Mouse (Mus musculus) bone marrow, adult 2 months (tissue): ENCODE data around the gene Fap. TPM values are rescaled to one million over a fixed set of nuclear protein-coding genes. Genes with fewer than 3 reads are reported as not detected.

ENCODE experiments used
- H3K27ac ChIP-seq: fragments of 200-500 bp; 2 replicates; pipeline ENCODE4 v1.5.1; 2012; ENCODE audit warnings: low read depth, mild to moderate bottlenecking, control low read depth, inconsistent platforms, low read length; ENCODE audit not compliant: control insufficient read depth, poor library complexity, insufficient read depth
- H3K4me1 ChIP-seq: fragments of 200-500 bp; 2 replicates; pipeline ENCODE4 v1.6.1; 2011; ENCODE audit warnings: low read length; ENCODE audit not compliant: control insufficient read depth, insufficient read depth
- H3K4me3 ChIP-seq: fragments of 200-500 bp; replicated peaks from 2 replicates; pipeline ENCODE3; 2011; ENCODE audit warnings: mild to moderate bottlenecking, low read depth, low read length, control low read depth; ENCODE audit not compliant: control insufficient read depth
- CTCF ChIP-seq: fragments of 200-500 bp; IDR thresholded peaks from 2 replicates; pipeline ENCODE4 v1.5.1; 2011; ENCODE audit warnings: low read length, control low read depth; ENCODE audit not compliant: control insufficient read depth, insufficient read depth
- POLR2A ChIP-seq: fragments of 200-500 bp; IDR thresholded peaks from 2 replicates; pipeline ENCODE4 v1.6.1; 2011; ENCODE audit warnings: low read depth, mild to moderate bottlenecking, control low read depth, low read length, borderline replicate concordance; ENCODE audit not compliant: control insufficient read depth
- WGBS: fragments of 180-500 bp; shearing (Covaris S2); methylation state at CpG from one replicate; pipeline ENCODE4 v1.1.7; 2018; 5-methylcytosine and 5-hydroxymethylcytosine counted together
- polyA plus RNA-seq: library from polyadenylated mRNA; stranded (reverse); fragments of >200 nt; gene quantifications from 2 replicates; pipeline ENCODE4 v1.2.4, GENCODE M21; 2011; ENCODE audit warnings: low replicate concordance; ENCODE audit not compliant: missing spikeins, insufficient read depth, insufficient read length

The Fap gene
- polyA plus RNA-seq, 1 experiment, result 7.7 TPM

DNA sequence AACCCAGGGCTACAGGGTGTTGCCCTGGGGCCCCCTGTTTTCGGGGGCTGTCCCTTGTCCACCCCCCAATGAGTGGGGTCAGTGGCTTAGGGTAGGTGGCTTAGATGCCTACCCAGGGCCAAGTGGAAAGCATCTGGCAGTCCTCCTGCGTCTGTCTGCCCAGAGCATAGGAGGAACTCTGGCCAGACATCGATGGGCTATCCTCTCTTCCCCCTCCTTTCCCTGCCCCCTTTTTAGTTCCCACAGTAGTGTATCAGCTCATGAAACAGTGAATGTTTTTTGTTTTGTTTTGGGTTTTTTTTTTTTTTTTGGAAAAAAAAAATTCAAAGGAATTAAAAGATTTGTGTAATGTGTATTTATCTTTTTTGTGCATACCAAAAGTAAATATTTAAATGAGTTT lies 17.7 kb upstream of the Fap start:
- 83% methylated on average over 3 of the region's 3 CpGs for WGBS
- TF ChIP-seq POLR2A (no peak), CTCF (no peak)
- no peak overlapping the region for H3K4me3 ChIP-seq
- H3K27ac ChIP-seq, result no peak overlapping the region
- H3K4me1 ChIP-seq, result no peaks in the 10 kb centered on the region

DNA sequence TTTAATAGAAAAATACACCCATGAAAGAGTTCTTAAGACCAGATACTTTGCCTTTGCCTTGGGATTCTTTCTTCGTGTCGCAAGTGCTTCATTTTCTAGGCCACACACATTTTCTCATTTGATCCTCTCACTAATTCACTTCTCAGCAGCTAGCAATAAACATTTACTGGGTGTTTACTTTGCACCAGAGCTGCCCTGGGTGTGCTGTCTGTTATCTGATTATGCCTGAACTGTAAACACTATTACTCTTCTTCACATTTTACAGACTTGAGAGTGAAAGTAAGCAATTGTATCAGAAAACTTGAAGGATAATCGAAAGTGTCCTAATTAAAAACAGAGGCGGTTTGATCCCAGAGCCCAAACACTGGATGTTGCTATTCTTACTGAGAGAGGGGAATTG lies 15.5 kb upstream of the Fap start:
- Histone ChIP-seq H3K4me3 (no peak overlapping the region), H3K27ac (no peak overlapping the region), H3K4me1 (no peaks in the 10 kb centered on the region)
- no peak for TF ChIP-seq POLR2A
- no peak for TF ChIP-seq CTCF
- WGBS, result 84% methylated on average over 4 of the region's 4 CpGs

DNA sequence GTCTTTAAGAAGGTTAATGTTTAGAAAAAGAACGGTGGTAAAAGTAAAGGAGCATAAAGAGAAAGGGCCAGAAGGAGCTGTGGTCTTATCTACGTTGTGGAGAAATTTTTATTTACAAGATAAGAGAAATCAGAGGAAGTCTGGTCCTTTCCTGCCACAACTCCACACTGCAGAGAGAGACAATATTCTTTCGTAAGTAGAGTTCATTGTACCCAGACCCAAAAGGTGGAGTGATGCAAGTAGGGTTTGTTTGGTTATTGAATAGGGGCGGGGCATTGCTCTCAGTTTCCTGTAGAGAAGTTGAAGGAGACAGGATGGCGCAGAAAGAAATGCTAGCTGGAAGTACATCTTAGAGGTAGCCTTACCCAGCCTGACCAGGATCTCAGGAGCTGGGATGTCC lies 11.9 kb upstream of the Fap start:
- Histone ChIP-seq H3K4me3 (no peak overlapping the region), H3K4me1 (no peaks in the 10 kb centered on the region), H3K27ac (no peak overlapping the region)
- WGBS, result 35% methylated on average over 5 of the region's 5 CpGs
- no peak for TF ChIP-seq CTCF
- TF ChIP-seq POLR2A, result no peak

DNA sequence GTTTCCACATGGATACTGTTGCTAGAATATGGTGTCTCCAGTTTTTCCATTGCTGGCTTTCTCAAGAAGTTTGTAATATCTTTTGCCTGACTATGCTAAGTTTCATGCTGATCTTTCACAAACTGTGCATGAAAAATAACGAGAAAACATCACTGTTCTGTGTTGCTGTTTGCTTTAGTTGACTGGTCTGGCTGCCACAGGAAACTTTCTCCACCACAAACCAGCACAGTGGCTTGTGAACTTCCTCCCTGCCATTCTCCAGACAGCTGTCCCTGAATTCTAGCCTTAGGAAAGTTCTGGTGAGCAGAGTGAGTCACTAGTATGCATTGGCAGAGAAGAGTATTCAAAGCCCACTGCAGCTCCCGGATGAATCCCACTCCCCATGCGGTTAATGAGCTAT lies 1.1 kb upstream of the Fap start:
- Histone ChIP-seq H3K4me1 (no peaks in the 10 kb centered on the region), H3K27ac (no peak overlapping the region), H3K4me3 (no peak overlapping the region)
- whole genome bisulfite sequencing, result 2% methylated on average over 3 of the region's 3 CpGs
- no peak for TF ChIP-seq POLR2A
- TF ChIP-seq CTCF, result no peak

DNA sequence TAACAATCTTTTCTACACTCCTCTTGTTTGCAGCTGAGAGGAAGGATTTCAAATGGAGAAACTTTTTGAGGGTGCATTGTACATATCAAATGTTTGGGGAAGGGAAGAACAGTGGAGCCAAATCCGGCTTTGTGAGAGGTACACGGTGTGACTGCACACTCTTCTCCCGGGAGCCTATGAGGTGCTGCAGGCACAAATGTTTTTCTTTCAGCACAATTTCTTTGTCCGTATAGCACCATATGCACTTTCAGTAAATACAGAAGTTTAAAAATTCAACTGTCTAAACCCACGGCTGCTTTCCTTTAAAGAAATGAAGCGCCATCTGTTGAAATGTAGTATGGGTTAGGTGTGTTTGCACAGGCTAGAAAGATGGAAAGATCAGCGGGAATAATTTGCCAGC lies 375 bp upstream of the Fap start:
- Histone ChIP-seq H3K4me1 (no peaks in the 10 kb centered on the region), H3K27ac (no peak overlapping the region), H3K4me3 (no peak overlapping the region)
- no peak for TF ChIP-seq CTCF
- TF ChIP-seq POLR2A, result no peak
- 49% methylated on average over 7 of the region's 7 CpGs for WGBS

DNA sequence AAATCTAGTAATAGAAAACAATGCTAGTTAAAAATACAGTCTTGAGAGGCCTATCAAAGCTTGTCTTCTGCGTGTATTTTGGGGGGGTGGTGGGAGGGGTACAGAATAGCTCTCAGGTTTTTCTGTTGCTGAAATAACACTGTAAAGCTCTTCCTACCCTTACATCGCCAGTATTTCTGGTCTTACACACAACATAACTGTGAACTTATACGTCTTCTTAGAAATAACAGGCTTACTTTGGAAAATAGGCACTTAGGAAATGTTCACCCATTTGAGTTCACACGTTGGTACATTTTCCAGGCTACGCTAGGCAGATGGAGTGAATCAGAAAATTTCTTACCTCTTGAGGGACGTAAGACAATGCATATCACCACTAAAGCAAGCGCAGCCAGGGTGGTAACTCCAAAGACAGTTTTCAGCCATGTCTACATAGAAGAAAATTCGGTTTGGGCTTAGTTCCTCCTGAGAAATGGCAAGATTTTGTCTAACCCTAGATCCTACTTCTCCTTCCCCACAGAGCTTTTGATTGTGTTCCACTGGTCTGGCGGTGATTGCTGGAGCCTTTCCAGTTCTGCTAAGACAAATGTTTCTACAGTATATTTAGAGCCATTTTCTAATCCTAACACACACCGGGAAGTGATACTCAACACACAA lies 649 bp downstream of the Fap start:
- TF ChIP-seq POLR2A (no peak), CTCF (no peak)
- 67% methylated on average over 10 of the region's 10 CpGs for WGBS
- Histone ChIP-seq H3K4me3 (no peak overlapping the region), H3K4me1 (no peaks in the 10 kb centered on the region), H3K27ac (no peak overlapping the region)

DNA sequence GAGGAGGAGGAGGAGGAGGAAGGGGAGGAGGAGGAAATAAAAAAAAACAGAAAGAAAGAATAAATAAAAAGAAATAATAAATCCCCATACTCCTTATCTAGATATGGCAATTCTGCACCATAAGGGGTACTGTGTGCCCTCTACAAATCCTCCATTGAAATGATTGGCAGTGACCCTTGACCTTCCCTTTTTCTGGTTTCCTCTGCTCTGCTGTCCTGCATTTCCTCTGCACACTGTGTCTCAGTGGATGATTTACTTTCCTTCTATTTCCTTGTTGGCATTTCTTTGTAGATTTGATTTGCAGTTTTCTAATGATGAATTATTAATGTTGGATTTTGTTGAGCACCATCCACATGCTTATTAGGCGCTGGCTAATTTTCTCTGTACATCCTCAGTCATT lies 9.2 kb downstream of the Fap start:
- 67% methylated on average over 1 of the region's 1 CpGs for WGBS
- TF ChIP-seq CTCF (no peak), POLR2A (no peak)
- H3K27ac ChIP-seq, result no peak overlapping the region
- no peaks in the 10 kb centered on the region for H3K4me1 ChIP-seq
- no peak overlapping the region for H3K4me3 ChIP-seq

DNA sequence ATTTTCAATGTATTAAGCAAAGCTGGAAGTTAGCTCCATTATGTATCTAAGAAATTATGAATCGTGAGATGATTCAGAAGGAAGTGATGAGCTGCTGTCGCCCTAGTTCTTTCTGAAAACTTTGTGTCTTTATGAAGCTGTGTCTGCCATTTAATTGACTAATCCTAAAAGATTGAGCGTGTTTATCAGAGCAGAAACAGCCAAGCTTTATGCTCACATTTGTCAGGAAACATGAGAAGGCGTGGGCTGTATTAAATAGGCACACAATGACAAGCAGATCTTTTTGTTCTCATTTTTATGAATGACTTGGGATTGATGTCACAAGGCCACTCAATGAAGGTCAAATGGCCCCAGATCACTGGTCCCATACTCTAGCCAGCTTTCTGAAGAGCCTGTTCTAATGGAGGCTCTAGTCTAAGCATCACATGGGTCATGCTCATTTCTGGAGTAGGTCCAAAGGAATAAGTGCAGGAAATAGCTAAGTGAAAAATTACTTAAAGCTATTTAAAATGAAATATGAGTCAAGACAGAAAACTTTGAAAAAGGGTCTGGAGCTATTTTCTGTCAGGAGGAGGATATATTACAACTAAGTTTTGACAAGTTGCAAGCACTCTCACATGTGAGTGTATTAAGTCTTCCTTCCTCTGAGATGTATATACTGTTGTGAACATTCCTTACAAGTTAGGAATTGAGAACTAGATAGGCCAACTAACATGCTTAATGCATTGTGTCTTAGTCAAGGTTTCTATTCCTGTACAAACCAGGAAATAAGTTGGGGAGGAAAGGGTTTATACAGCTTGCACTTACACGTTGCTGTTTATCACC lies 11.0 kb downstream of the Fap start:
- WGBS, result 65% methylated on average over 5 of the region's 5 CpGs
- Histone ChIP-seq H3K4me1 (no peaks in the 10 kb centered on the region), H3K4me3 (no peak overlapping the region), H3K27ac (no peak overlapping the region)
- TF ChIP-seq POLR2A, result no peak
- no peak for TF ChIP-seq CTCF

DNA sequence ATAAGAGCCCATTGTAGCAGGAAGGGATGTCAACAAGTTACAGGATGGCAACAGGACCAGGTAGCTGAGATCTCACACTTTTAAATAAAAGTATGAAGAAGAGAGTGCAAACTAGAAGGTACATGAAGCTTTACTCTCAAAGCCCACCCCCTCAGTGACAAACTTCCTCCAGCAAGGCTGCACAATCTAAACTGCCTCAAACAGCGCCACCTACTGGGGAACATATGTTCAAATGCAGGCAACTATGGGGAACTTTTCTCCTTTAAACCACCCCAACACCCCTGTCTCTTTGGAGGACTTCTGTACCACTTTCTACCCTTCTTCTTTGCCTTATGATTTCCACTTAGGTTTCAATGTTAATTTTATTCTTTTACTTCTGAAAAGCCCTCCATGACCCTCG lies 16.5 kb downstream of the Fap start:
- H3K27ac ChIP-seq, result no peak overlapping the region
- H3K4me1 ChIP-seq, result no peaks in the 10 kb centered on the region
- no peak overlapping the region for H3K4me3 ChIP-seq
- WGBS, result 80% methylated on average over 2 of the region's 2 CpGs
- no peak for TF ChIP-seq POLR2A
- no peak for TF ChIP-seq CTCF
